Mouse (Mus musculus): ENCODE results near the gene G0s2.

G0s2 gene

DNA sequence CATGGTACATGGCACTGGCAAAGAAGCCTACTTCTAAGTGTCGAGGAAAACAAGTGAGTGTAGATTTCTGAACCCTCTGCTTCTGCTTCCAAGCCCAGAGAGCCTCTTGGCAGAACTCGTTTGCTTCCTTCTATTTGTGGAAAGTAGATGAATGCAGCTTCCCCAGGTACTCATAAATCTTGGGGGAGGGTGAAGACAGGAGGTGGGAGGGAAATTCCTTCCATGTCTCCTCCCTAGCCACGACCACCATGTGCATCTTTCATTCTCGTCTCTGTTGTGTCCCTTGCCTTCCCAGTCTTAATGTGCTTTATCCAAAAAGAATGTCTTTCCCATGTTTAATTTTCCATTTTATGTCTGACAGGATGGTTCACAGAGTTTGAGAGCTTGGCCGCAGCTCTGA, 20.4 kb downstream of the G0s2 start:
- H3K4me3 ChIP-seq (replicated peaks; ENCODE audit: low read length): no peak overlapping the region

DNA sequence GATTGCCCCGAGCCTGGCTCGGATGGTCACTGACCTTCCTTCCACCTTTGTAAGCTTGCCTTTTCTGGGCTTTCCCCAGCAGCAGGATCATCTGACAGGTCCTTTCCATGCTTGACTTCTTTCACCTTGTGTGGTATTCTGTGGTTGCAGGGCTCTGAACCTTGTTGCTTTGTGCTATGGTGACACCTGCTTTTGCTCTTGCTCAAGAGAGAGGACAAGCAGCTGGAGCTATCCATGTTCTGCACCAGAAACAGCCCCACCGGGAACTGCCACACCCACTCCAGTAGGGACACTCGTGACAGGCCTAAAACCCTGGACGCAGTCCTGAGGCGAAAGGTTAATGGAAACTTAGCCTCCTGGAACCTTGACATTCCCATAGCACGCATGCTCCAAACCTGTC, 21.6 kb downstream of the G0s2 start:
- H3K4me1 ChIP-seq (replicated peaks; ENCODE audit: low read depth, low read length): no peaks in the 10 kb centered on the region
- no peaks in the 10 kb centered on the region for H3K27me3 ChIP-seq (ENCODE audit: insufficient read depth, low read length)
- H3K36me3 ChIP-seq (ENCODE audit: insufficient read depth, low read length): no peaks in the 10 kb centered on the region
- no peak for TF ChIP-seq CTCF (conservative IDR thresholded peaks at IDR 0.05; ENCODE audit: low read length)
- TF ChIP-seq NANOG (IDR thresholded peaks at IDR 0.05; ENCODE audit: borderline replicate concordance, low read length): no peak
- no peak for TF ChIP-seq POU5F1 (IDR thresholded peaks at IDR 0.05; ENCODE audit: borderline replicate concordance, low read length)
- no peaks in the 10 kb centered on the region for H3K9me3 ChIP-seq (ENCODE audit: low read length)
- no peak overlapping the region for H3K4me3 ChIP-seq (replicated peaks; ENCODE audit: low read length)

More for the DNA sequence above, 20.4 kb downstream of the G0s2 start:
- H3K4me1 ChIP-seq (replicated peaks; ENCODE audit: low read depth, low read length): no peaks in the 10 kb centered on the region
- no peak for TF ChIP-seq POU5F1 (IDR thresholded peaks at IDR 0.05; ENCODE audit: borderline replicate concordance, low read length)
- no peak for TF ChIP-seq CTCF (conservative IDR thresholded peaks at IDR 0.05; ENCODE audit: low read length)
- no peak for TF ChIP-seq NANOG (IDR thresholded peaks at IDR 0.05; ENCODE audit: borderline replicate concordance, low read length)
- no peaks in the 10 kb centered on the region for H3K9me3 ChIP-seq (ENCODE audit: low read length)
- no peaks in the 10 kb centered on the region for H3K27me3 ChIP-seq (ENCODE audit: insufficient read depth, low read length)
- H3K36me3 ChIP-seq (ENCODE audit: insufficient read depth, low read length): no peaks in the 10 kb centered on the region

DNA sequence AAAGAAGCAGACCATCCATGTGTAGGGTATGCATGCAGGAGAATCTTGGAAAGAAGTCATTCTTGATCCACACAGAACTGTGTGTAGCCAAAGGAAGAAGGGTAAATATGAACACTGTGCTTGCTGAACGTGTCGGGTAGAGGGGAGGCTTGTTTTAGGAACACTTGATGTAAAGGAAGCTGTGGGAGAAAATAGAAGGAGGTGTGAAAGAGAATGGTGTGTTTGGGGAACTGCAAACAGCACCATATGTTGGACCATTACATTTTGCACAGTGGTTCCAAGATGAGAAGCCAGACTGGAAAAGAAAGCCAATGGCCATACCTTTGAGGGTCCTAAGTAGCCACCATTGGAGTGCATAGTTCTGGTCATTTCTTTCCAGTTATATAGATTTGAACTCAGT, 23.0 kb downstream of the G0s2 start:
- Histone ChIP-seq H3K4me3 (replicated peaks; ENCODE audit: low read length) (no peak overlapping the region), H3K9me3 (ENCODE audit: low read length) (no peaks in the 10 kb centered on the region), H3K36me3 (ENCODE audit: insufficient read depth, low read length) (no peaks in the 10 kb centered on the region), H3K4me1 (replicated peaks; ENCODE audit: low read depth, low read length) (no peaks in the 10 kb centered on the region), H3K27me3 (ENCODE audit: insufficient read depth, low read length) (no peaks in the 10 kb centered on the region)
- TF ChIP-seq POU5F1 (IDR thresholded peaks at IDR 0.05; ENCODE audit: borderline replicate concordance, low read length) (no peak), CTCF (conservative IDR thresholded peaks at IDR 0.05; ENCODE audit: low read length) (no peak), NANOG (IDR thresholded peaks at IDR 0.05; ENCODE audit: borderline replicate concordance, low read length) (no peak)

DNA sequence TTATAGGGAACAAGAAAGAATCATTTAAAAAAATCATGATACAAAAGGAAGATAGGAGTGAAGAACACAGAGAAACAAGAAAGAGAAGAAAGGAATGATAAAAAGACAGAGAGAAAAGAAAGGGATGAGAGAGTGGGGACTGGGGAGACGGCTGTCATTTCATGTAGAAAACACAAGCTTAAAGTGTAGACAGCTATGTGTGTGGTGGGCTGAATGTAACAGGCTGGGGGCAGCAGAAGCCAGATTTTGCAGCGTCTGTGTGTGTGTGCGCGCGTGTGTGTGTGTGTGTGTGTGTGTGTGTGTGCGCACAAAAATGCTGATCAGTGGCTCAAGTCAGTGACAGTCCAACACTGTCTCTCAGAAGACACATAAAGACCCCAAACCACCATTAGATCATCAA, 28.8 kb downstream of the G0s2 start:
- Histone ChIP-seq H3K36me3 (ENCODE audit: insufficient read depth, low read length) (no peaks in the 10 kb centered on the region), H3K27me3 (ENCODE audit: insufficient read depth, low read length) (no peaks in the 10 kb centered on the region; the same call in 1 of the 2 replicates), H3K4me1 (replicated peaks; ENCODE audit: low read depth, low read length) (no peaks in the 10 kb centered on the region), H3K4me3 (replicated peaks; ENCODE audit: low read length) (no peak overlapping the region), H3K9me3 (ENCODE audit: low read length) (peaks cover 1% of the 10 kb centered on the region; the same call in 1 of the 2 replicates)
- TF ChIP-seq POU5F1 (IDR thresholded peaks at IDR 0.05; ENCODE audit: borderline replicate concordance, low read length): no peak
- no peak for TF ChIP-seq CTCF (conservative IDR thresholded peaks at IDR 0.05; ENCODE audit: low read length)
- no peak for TF ChIP-seq NANOG (IDR thresholded peaks at IDR 0.05; ENCODE audit: borderline replicate concordance, low read length)

DNA sequence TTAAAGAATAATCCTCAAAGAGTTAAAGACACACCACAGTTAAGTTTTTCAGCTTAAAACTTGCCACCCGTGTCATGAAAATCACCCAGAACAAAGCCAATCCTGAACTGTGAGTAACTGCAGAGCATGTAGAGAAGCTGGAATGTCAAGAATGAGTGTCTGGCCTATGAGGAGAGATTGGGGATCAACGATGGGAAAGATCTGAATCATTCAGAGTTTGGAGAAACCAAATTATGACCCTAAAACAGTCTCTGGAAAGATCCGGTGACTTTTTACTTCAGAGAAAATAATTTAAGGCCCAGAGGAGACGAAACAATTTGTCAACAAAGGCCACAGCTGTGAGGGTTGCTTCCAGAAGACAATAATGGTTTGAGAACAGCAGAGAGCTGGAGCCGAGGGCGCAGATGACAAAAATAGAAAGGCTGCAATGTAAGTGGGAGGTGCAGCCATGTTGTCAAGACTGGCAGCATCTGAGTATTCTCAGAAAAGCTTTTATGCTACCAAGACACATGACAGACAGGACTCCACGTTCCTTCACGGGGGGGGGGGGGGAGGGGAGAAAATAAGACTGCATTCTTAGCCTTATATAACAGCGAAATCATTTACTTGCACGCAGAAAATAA, 29.3 kb downstream of the G0s2 start:
- Histone ChIP-seq H3K9me3 (ENCODE audit: low read length) (peaks cover 7% of the 10 kb centered on the region; the same call in 1 of the 2 replicates), H3K27me3 (ENCODE audit: insufficient read depth, low read length) (no peaks in the 10 kb centered on the region; the same call in 1 of the 2 replicates), H3K4me1 (replicated peaks; ENCODE audit: low read depth, low read length) (no peaks in the 10 kb centered on the region), H3K36me3 (ENCODE audit: insufficient read depth, low read length) (no peaks in the 10 kb centered on the region), H3K4me3 (replicated peaks; ENCODE audit: low read length) (no peak overlapping the region)
- no peak for TF ChIP-seq NANOG (IDR thresholded peaks at IDR 0.05; ENCODE audit: borderline replicate concordance, low read length)
- no peak for TF ChIP-seq POU5F1 (IDR thresholded peaks at IDR 0.05; ENCODE audit: borderline replicate concordance, low read length)
- no peak for TF ChIP-seq CTCF (conservative IDR thresholded peaks at IDR 0.05; ENCODE audit: low read length)

DNA sequence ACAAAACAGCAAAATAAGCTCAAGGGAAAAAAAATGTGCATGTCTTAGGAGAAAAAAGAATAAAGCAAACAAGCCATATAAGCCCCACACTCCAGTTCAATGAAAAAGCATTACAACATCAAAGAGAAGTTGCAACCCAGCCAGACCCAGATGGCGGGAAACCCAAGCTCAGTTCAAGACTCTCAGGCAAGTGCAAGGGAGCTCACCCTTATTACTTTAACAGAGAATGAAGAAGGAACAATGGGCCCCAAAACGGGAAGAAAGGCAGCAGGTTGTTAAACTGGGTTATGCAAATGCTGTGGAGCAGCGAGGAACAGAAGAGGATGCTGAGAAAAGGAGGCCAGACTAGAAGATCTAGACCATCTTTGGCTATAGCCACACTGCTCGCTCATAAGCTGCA, 30.2 kb downstream of the G0s2 start:
- Histone ChIP-seq H3K9me3 (ENCODE audit: low read length) (peaks cover 7% of the 10 kb centered on the region; the same call in 1 of the 2 replicates), H3K4me1 (replicated peaks; ENCODE audit: low read depth, low read length) (no peaks in the 10 kb centered on the region), H3K36me3 (ENCODE audit: insufficient read depth, low read length) (no peaks in the 10 kb centered on the region), H3K4me3 (replicated peaks; ENCODE audit: low read length) (no peak overlapping the region), H3K27me3 (ENCODE audit: insufficient read depth, low read length) (no peaks in the 10 kb centered on the region; the same call in 1 of the 2 replicates)
- TF ChIP-seq CTCF (conservative IDR thresholded peaks at IDR 0.05; ENCODE audit: low read length): no peak
- no peak for TF ChIP-seq NANOG (IDR thresholded peaks at IDR 0.05; ENCODE audit: borderline replicate concordance, low read length)
- no peak for TF ChIP-seq POU5F1 (IDR thresholded peaks at IDR 0.05; ENCODE audit: borderline replicate concordance, low read length)

DNA sequence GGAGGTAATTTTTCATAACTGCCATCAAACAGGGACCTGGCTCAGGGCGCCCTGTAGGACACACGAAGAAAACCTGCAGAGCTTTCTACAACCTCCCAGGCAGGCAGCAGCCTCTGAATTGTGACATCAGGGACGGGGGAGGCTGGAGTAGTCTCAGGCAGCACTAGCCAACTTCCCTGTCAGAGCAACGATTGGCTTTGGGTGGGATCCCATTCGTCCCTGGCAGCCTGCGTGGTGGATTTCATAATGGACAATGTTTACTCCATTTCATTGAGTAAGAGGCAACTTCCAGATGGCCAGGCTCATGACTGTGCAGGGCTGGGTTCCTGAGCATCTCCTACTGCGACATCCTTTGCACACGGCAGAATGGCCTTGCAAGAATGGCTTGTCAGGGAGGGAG, 30.8 kb downstream of the G0s2 start:
- Histone ChIP-seq H3K9me3 (ENCODE audit: low read length) (peaks cover 7% of the 10 kb centered on the region; the same call in 1 of the 2 replicates), H3K27me3 (ENCODE audit: insufficient read depth, low read length) (no peaks in the 10 kb centered on the region; the same call in 1 of the 2 replicates)
- TF ChIP-seq POU5F1 (IDR thresholded peaks at IDR 0.05; ENCODE audit: borderline replicate concordance, low read length): no peak
- no peak for TF ChIP-seq CTCF (conservative IDR thresholded peaks at IDR 0.05; ENCODE audit: low read length)
- no peak for TF ChIP-seq NANOG (IDR thresholded peaks at IDR 0.05; ENCODE audit: borderline replicate concordance, low read length)

DNA sequence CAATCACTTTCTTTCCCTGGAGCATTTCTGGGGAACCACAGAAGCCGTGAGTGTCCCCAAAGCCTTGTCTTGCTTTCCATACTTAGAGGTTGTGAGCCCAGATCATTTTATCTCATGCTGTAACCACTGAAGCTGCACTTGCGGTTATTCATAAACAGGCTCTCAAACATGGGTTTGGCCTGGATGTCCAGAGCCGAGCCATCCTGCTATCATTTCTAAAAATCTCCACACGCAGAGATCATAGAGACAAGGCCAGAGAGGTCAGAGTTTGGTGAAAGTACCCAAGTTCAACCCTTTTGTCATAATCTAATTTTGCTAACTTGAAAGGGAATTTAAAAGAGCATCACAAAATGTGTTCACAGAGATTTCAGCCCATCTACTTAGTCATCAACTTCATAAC, 31.6 kb downstream of the G0s2 start:
- no peak overlapping the region for H3K4me3 ChIP-seq (replicated peaks; ENCODE audit: low read length)
- no peaks in the 10 kb centered on the region; the same call in 1 of the 2 replicates for H3K27me3 ChIP-seq (ENCODE audit: insufficient read depth, low read length)
- no peaks in the 10 kb centered on the region for H3K4me1 ChIP-seq (replicated peaks; ENCODE audit: low read depth, low read length)
- no peaks in the 10 kb centered on the region for H3K36me3 ChIP-seq (ENCODE audit: insufficient read depth, low read length)
- peaks cover 7% of the 10 kb centered on the region; the same call in 1 of the 2 replicates for H3K9me3 ChIP-seq (ENCODE audit: low read length)
- TF ChIP-seq POU5F1 (IDR thresholded peaks at IDR 0.05; ENCODE audit: borderline replicate concordance, low read length) (no peak), NANOG (IDR thresholded peaks at IDR 0.05; ENCODE audit: borderline replicate concordance, low read length) (no peak)

More for the DNA sequence above, 30.8 kb downstream of the G0s2 start:
- H3K4me1 ChIP-seq (replicated peaks; ENCODE audit: low read depth, low read length): no peaks in the 10 kb centered on the region
- H3K36me3 ChIP-seq (ENCODE audit: insufficient read depth, low read length): no peaks in the 10 kb centered on the region
- H3K4me3 ChIP-seq (replicated peaks; ENCODE audit: low read length): no peak overlapping the region

DNA sequence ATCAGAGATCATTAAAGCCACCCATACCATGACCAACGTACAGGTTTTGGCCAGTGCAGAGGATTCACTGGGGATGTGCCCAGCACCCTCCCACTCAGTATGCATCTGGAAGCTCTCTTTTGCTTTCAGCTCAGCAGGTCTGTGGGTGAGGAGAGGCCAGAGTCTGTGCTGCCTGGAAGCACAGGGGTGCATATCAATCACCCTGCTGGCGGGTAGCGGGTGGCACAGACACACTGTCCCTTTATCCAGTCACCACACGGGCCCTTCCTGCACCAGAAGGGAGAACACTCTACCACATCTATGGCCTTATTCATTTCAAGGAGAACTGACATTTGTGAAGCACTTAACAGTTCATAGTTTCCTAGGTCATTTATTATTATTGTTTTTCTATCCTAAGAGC, 34.6 kb downstream of the G0s2 start:
- H3K4me3 ChIP-seq (replicated peaks; ENCODE audit: low read length): no peak overlapping the region

More for the DNA sequence above, 34.6 kb downstream of the G0s2 start:
- no peaks in the 10 kb centered on the region; the same call in 1 of the 2 replicates for H3K27me3 ChIP-seq (ENCODE audit: insufficient read depth, low read length)
- peaks cover 7% of the 10 kb centered on the region; the same call in 1 of the 2 replicates for H3K9me3 ChIP-seq (ENCODE audit: low read length)
- no peaks in the 10 kb centered on the region for H3K36me3 ChIP-seq (ENCODE audit: insufficient read depth, low read length)
- no peaks in the 10 kb centered on the region for H3K4me1 ChIP-seq (replicated peaks; ENCODE audit: low read depth, low read length)
- no peak for TF ChIP-seq NANOG (IDR thresholded peaks at IDR 0.05; ENCODE audit: borderline replicate concordance, low read length)
- TF ChIP-seq CTCF (conservative IDR thresholded peaks at IDR 0.05; ENCODE audit: low read length): no peak
- TF ChIP-seq POU5F1 (IDR thresholded peaks at IDR 0.05; ENCODE audit: borderline replicate concordance, low read length): no peak
